Mouse (Mus musculus): ENCODE data around the gene Trim65. TPM values are rescaled to one million over a fixed set of nuclear protein-coding genes. Genes with fewer than 3 reads are reported as not detected.
A peak's percentile ranks its signal among the peaks of the same experiment; 100 is the strongest.

Gene Trim65
- polyA plus RNA-seq, 1 experiment from 2014 or later, result 1.5 TPM

- ATAC-seq (ENCODE audit: low read depth), result peak; percentile 12; the same call in 1 of the 2 replicates
- H3K27me3 ChIP-seq (ENCODE audit: control insufficient read depth, insufficient read depth, low read depth, low read length), result no peaks in the 10 kb centered on the region
- peak overlapping the region; percentile 68 for H3K4me3 ChIP-seq (ENCODE audit: low read depth, low read length)
- no peaks in the 10 kb centered on the region for H3K9me3 ChIP-seq (replicated peaks; ENCODE audit: control insufficient read depth, low read length)
- peaks cover 55% of the 10 kb centered on the region for H3K4me1 ChIP-seq (ENCODE audit: control insufficient read depth, low read depth, low read length)
- peaks cover 40% of the 10 kb centered on the region for H3K36me3 ChIP-seq (ENCODE audit: control insufficient read depth, insufficient read depth)
- peak overlapping the region; percentile 97 for H3K27ac ChIP-seq (ENCODE audit: low read length)
- H3K4me2 ChIP-seq (ENCODE audit: low read depth, low read length), result peak overlapping the region; percentile 93
- WGBS (ENCODE audit: insufficient replicate concordance), result 5% methylated on average over 16 of the region's 16 CpGs
- H3K9ac ChIP-seq (ENCODE audit: low read depth, low read length), result peak overlapping the region; percentile 83
Measured at GRCm38 (mm10) chr11:116078221-116078620, 52.7 kb downstream of the Trim65 start.

- Histone ChIP-seq H3K4me3 (ENCODE audit: low read depth, low read length) (peak within 1 kb of the TSS; percentile 68), H3K9me3 (replicated peaks; ENCODE audit: control insufficient read depth, low read length) (no peaks in the 10 kb centered on the region), H3K9ac (ENCODE audit: low read depth, low read length) (peak within 1 kb of the TSS; percentile 83), H3K27ac (ENCODE audit: low read length) (peak within 1 kb of the TSS; percentile 97), H3K4me2 (ENCODE audit: low read depth, low read length) (peak within 1 kb of the TSS; percentile 93), H3K36me3 (ENCODE audit: control insufficient read depth, insufficient read depth) (peaks cover 37% of the 10 kb centered on the region), H3K4me1 (ENCODE audit: control insufficient read depth, low read depth, low read length) (peaks cover 55% of the 10 kb centered on the region), H3K27me3 (ENCODE audit: control insufficient read depth, insufficient read depth, low read depth, low read length) (no peaks in the 10 kb centered on the region)
- WGBS (ENCODE audit: insufficient replicate concordance), result 7% methylated on average over 22 of the region's 22 CpGs
- ATAC-seq (ENCODE audit: low read depth), result peak; percentile 84
Measured at GRCm38 (mm10) chr11:116077446-116078204, 53.3 kb downstream of the Trim65 start, which contains the start of gene Unc13d. TSS of gene Unc13d (minus strand) at chr11:116077961.

- Histone ChIP-seq H3K4me1 (ENCODE audit: control insufficient read depth, low read depth, low read length) (peaks cover 55% of the 10 kb centered on the region), H3K27ac (ENCODE audit: low read length) (peak overlapping the region; percentile 97), H3K4me3 (ENCODE audit: low read depth, low read length) (peak overlapping the region; percentile 68), H3K9me3 (replicated peaks; ENCODE audit: control insufficient read depth, low read length) (no peaks in the 10 kb centered on the region), H3K36me3 (ENCODE audit: control insufficient read depth, insufficient read depth) (peaks cover 30% of the 10 kb centered on the region), H3K4me2 (ENCODE audit: low read depth, low read length) (peak overlapping the region; percentile 93), H3K9ac (ENCODE audit: low read depth, low read length) (peak overlapping the region; percentile 83), H3K27me3 (ENCODE audit: control insufficient read depth, insufficient read depth, low read depth, low read length) (no peaks in the 10 kb centered on the region)
- ATAC-seq (ENCODE audit: low read depth), result peak; percentile 49
- 12% methylated on average over 7 of the region's 7 CpGs for WGBS (ENCODE audit: insufficient replicate concordance)
Measured at GRCm38 (mm10) chr11:116076836-116077235, 54.1 kb downstream of the Trim65 start.

- ATAC-seq (ENCODE audit: low read depth), result no peak
- Histone ChIP-seq H3K9me3 (replicated peaks; ENCODE audit: control insufficient read depth, low read length) (no peaks in the 10 kb centered on the region), H3K27me3 (ENCODE audit: control insufficient read depth, insufficient read depth, low read depth, low read length) (no peaks in the 10 kb centered on the region), H3K36me3 (ENCODE audit: control insufficient read depth, insufficient read depth) (peaks cover 24% of the 10 kb centered on the region), H3K4me2 (ENCODE audit: low read depth, low read length) (peak overlapping the region; percentile 93), H3K4me1 (ENCODE audit: control insufficient read depth, low read depth, low read length) (peaks cover 53% of the 10 kb centered on the region), H3K9ac (ENCODE audit: low read depth, low read length) (peak overlapping the region; percentile 83), H3K27ac (ENCODE audit: low read length) (peak overlapping the region; percentile 97), H3K4me3 (ENCODE audit: low read depth, low read length) (peak overlapping the region; percentile 68)
- 33% methylated on average over 7 of the region's 7 CpGs for WGBS (ENCODE audit: insufficient replicate concordance)
Measured at GRCm38 (mm10) chr11:116076266-116076540, 54.7 kb downstream of the Trim65 start.

GRCm38 (mm10) chr11:116075539-116076265 is 55.2 kb downstream of the Trim65 start:
- no peaks in the 10 kb centered on the region for H3K27me3 ChIP-seq (ENCODE audit: control insufficient read depth, insufficient read depth, low read depth, low read length)
- H3K27ac ChIP-seq (ENCODE audit: low read length), result peak overlapping the region; percentile 97
- H3K4me2 ChIP-seq (ENCODE audit: low read depth, low read length), result peak overlapping the region; percentile 93
- no peak for ATAC-seq (ENCODE audit: low read depth)
- H3K9me3 ChIP-seq (replicated peaks; ENCODE audit: control insufficient read depth, low read length), result no peaks in the 10 kb centered on the region
- H3K36me3 ChIP-seq (ENCODE audit: control insufficient read depth, insufficient read depth), result peaks cover 19% of the 10 kb centered on the region
- peak overlapping the region; percentile 68 for H3K4me3 ChIP-seq (ENCODE audit: low read depth, low read length)
- peaks cover 53% of the 10 kb centered on the region for H3K4me1 ChIP-seq (ENCODE audit: control insufficient read depth, low read depth, low read length)
- WGBS (ENCODE audit: insufficient replicate concordance), result 27% methylated on average over 20 of the region's 20 CpGs
- peak overlapping the region; percentile 83; the same call in 1 of the 2 replicates for H3K9ac ChIP-seq (ENCODE audit: low read depth, low read length)

- Histone ChIP-seq H3K27me3 (ENCODE audit: control insufficient read depth, insufficient read depth, low read depth, low read length) (no peaks in the 10 kb centered on the region), H3K9me3 (replicated peaks; ENCODE audit: control insufficient read depth, low read length) (no peaks in the 10 kb centered on the region), H3K27ac (ENCODE audit: low read length) (no peak overlapping the region), H3K9ac (ENCODE audit: low read depth, low read length) (no peak overlapping the region), H3K4me3 (ENCODE audit: low read depth, low read length) (no peak overlapping the region), H3K36me3 (ENCODE audit: control insufficient read depth, insufficient read depth) (peaks cover 7% of the 10 kb centered on the region), H3K4me1 (ENCODE audit: control insufficient read depth, low read depth, low read length) (peaks cover 44% of the 10 kb centered on the region), H3K4me2 (ENCODE audit: low read depth, low read length) (no peak overlapping the region)
- no peak for ATAC-seq (ENCODE audit: low read depth)
- WGBS (ENCODE audit: insufficient replicate concordance), result 41% methylated on average over 7 of the region's 7 CpGs
Measured at GRCm38 (mm10) chr11:116074436-116074991, 56.4 kb downstream of the Trim65 start.

- H3K9ac ChIP-seq (ENCODE audit: low read depth, low read length), result no peak overlapping the region
- no peaks in the 10 kb centered on the region for H3K36me3 ChIP-seq (ENCODE audit: control insufficient read depth, insufficient read depth)
- H3K4me3 ChIP-seq (ENCODE audit: low read depth, low read length), result no peak overlapping the region
- peaks cover 25% of the 10 kb centered on the region for H3K4me1 ChIP-seq (ENCODE audit: control insufficient read depth, low read depth, low read length)
- no peaks in the 10 kb centered on the region for H3K27me3 ChIP-seq (ENCODE audit: control insufficient read depth, insufficient read depth, low read depth, low read length)
- 71% methylated on average over 3 of the region's 3 CpGs for WGBS (ENCODE audit: insufficient replicate concordance)
- H3K9me3 ChIP-seq (replicated peaks; ENCODE audit: control insufficient read depth, low read length), result no peaks in the 10 kb centered on the region
- ATAC-seq (ENCODE audit: low read depth), result no peak
- no peak overlapping the region for H3K4me2 ChIP-seq (ENCODE audit: low read depth, low read length)
- no peak overlapping the region for H3K27ac ChIP-seq (ENCODE audit: low read length)
Measured at GRCm38 (mm10) chr11:116072608-116073007, 58.3 kb downstream of the Trim65 start.

Measured in liver, embryonic 16.5 days (tissue).